Mouse (Mus musculus) erythroblast, embryonic 14.5 days (primary cell): ENCODE measurements at regions not wholly inside any gene's neighbourhood (a gene's known extent, or its start where the extent isn't known, plus 50 kb on each side); places are given as distances from the start of the nearest gene placed in this dataset.

Experiments
- H3K27me3 ChIP-seq: 2 replicates; pipeline ENCODE4 v1.6.1; 2012; ENCODE audit warnings: inconsistent platforms; ENCODE audit not compliant: control insufficient read depth
- H3K36me3 ChIP-seq: 2 replicates; pipeline ENCODE4 v1.6.1; 2012; ENCODE audit warnings: mild to moderate bottlenecking, inconsistent platforms; ENCODE audit not compliant: control insufficient read depth
- H3K4me1 ChIP-seq: 2 replicates; pipeline ENCODE4 v1.6.1; 2012; ENCODE audit warnings: inconsistent platforms; ENCODE audit not compliant: control insufficient read depth
- H3K4me3 ChIP-seq: replicated peaks from 2 replicates; pipeline ENCODE3; 2012; ENCODE audit warnings: moderate library complexity, mild to moderate bottlenecking, inconsistent platforms
- H3K9me3 ChIP-seq: 2 replicates; pipeline ENCODE4 v1.6.1; 2012; ENCODE audit warnings: low read length, inconsistent platforms, mixed read lengths; ENCODE audit not compliant: control insufficient read depth
- GATA1 ChIP-seq: IDR thresholded peaks from 2 replicates; pipeline ENCODE4 v1.6.1; 2012; ENCODE audit warnings: low read length, inconsistent platforms, mixed read lengths
- TAL1 ChIP-seq: IDR thresholded peaks from 3 replicates; pipeline ENCODE4 v1.6.1; 2012; ENCODE audit warnings: low read length, inconsistent platforms, mixed read lengths

DNA sequence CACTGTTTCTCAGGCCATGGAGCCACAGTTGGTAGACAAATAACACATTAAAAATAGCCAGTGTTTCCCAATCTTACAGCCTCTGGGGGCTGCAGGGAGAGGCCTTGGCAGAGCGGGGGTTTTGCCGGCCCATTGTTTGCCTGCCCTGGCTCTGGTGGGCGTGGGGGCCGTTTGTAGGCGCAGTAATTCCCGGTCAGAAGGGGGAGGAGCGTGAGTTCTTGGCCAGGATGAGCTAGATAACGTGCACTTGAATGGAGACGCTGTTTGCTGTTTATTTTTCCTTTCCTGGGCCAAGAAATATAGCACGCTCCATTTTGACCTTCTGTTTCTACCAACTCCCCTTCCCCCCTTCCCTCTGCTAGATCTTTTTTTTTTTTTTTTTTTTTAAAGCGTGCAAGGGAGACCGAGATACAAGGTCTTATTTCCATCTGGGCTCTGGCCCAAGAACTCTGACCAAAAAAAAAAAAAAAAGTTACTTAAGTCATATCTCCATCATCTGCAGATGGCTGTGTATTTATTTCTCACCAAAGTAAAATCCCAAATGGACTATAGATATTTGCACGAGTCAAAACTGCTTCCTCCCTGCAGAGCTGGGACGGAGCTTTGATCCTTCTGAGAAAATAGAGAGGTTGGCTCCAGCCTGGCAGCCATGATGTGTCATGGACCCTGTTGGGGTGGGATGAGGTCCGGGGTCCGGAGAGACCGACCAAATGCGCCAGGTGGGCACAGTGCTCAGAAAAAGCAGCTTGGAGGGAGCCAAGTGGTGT lies 135.5 kb upstream of the Haao start:
- no peaks in the 10 kb centered on the region for H3K27me3 ChIP-seq
- H3K36me3 ChIP-seq = no peaks in the 10 kb centered on the region
- no peak for TF ChIP-seq GATA1
- TF ChIP-seq TAL1 = no peak
- H3K9me3 ChIP-seq = no peaks in the 10 kb centered on the region
- H3K4me1 ChIP-seq = no peaks in the 10 kb centered on the region; the same call in none of the 2 replicates
- no peak overlapping the region for H3K4me3 ChIP-seq

DNA sequence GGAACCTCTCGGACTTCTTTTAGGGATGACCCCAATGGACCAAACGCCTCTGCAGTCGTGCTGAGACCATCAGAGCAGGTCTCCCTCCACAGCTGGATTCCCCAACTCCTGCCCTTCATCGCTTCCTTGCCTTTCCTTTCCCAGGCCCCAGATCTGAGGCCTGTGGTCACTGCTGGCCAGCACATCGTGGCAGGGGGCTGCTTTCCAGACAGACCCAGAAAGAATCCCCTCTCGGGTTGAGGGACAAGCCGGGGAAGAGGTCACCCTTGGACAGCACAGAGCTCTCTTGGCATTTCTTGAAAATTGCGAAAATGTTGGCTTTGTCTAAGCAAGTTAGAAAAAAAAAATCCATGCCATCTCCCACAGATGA lies 134.9 kb upstream of the Haao start:
- Histone ChIP-seq H3K4me1 (no peaks in the 10 kb centered on the region; the same call in 1 of the 2 replicates), H3K36me3 (no peaks in the 10 kb centered on the region), H3K9me3 (no peaks in the 10 kb centered on the region), H3K4me3 (no peak overlapping the region), H3K27me3 (no peaks in the 10 kb centered on the region)
- TF ChIP-seq GATA1 (no peak), TAL1 (no peak)

DNA sequence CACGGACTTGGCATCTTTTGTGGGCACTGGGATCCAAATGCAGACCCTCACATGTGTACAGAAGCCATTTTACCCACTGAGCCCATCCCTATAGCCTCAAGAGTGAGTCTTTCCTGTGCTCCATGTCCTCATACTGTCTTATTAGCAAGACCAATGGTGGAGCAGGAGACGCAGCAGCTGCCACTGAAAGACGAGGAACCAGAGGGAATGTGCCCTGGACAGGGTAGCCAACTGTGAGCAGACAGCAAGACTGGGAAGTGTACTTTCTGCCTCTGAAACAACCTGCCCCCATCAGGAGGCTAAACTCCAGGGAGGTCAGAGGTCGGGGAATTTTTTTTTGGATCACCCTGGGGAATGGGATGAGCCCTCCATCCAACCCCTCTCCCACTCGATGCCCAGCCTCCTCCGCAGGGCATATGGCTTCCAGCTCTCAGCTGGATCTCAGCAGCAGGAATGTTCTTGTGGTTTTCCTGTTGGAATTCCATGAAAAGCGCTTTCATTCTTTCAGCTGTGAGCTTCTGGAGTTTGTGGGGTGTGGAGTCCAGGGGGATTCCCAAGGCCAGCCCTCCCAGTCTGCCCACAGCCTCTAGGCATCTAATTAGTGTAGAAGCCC lies 131.2 kb upstream of the Haao start:
- Histone ChIP-seq H3K9me3 (no peaks in the 10 kb centered on the region), H3K4me3 (no peak overlapping the region), H3K36me3 (no peaks in the 10 kb centered on the region), H3K27me3 (peaks cover 2% of the 10 kb centered on the region; the same call in 1 of the 2 replicates), H3K4me1 (peaks cover 3% of the 10 kb centered on the region)
- TF ChIP-seq TAL1 (no peak), GATA1 (no peak)

DNA sequence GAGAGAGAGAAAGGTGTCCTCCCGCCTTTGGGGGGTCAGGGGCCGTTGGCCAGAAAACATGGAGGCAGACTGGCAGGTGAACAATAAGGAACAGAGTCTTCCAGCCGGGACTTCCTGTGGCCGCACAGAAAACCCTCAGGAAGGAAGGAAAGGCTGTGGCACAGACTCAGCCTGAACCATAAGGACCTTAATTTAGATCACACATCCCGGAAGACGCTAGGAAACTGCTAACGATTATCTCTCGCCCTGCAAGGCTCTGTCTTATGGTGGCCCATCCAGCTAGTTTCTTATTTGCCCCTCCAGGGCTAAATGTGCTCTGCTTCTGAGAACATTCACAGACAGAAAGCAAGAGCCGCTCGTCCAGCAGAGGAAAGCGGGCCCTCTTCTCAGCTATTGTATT lies 130.0 kb upstream of the Haao start:
- Histone ChIP-seq H3K36me3 (no peaks in the 10 kb centered on the region), H3K9me3 (no peaks in the 10 kb centered on the region), H3K27me3 (peaks cover 3% of the 10 kb centered on the region; the same call in 1 of the 2 replicates), H3K4me1 (peaks cover 7% of the 10 kb centered on the region), H3K4me3 (no peak overlapping the region)
- TF ChIP-seq TAL1 = no peak
- TF ChIP-seq GATA1 = no peak

DNA sequence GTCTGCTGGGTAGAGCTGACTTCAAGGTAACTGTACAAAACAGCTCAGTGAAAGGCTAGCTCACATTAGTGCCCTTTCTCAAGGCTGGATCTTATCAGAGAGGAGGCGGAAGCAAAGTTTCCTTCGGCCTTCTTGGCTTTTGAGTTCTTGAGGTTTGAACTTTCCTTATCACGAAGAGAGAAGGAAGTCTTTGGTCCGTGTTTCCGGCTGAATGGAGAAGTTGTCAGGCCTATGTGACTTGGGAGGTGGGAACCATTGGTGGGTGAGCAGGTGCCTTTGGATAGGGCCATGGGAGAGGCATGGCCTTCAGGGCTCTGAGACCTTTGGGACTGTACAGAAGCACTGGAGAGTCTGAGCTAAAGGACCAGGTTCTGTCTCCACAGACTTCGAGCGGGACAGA lies 128.1 kb upstream of the Haao start:
- no peaks in the 10 kb centered on the region for H3K9me3 ChIP-seq
- H3K4me3 ChIP-seq = no peak overlapping the region
- peaks cover 7% of the 10 kb centered on the region for H3K4me1 ChIP-seq
- TF ChIP-seq TAL1 (no peak), GATA1 (no peak)
- peaks cover 3% of the 10 kb centered on the region; the same call in 1 of the 2 replicates for H3K27me3 ChIP-seq
- no peaks in the 10 kb centered on the region for H3K36me3 ChIP-seq

DNA sequence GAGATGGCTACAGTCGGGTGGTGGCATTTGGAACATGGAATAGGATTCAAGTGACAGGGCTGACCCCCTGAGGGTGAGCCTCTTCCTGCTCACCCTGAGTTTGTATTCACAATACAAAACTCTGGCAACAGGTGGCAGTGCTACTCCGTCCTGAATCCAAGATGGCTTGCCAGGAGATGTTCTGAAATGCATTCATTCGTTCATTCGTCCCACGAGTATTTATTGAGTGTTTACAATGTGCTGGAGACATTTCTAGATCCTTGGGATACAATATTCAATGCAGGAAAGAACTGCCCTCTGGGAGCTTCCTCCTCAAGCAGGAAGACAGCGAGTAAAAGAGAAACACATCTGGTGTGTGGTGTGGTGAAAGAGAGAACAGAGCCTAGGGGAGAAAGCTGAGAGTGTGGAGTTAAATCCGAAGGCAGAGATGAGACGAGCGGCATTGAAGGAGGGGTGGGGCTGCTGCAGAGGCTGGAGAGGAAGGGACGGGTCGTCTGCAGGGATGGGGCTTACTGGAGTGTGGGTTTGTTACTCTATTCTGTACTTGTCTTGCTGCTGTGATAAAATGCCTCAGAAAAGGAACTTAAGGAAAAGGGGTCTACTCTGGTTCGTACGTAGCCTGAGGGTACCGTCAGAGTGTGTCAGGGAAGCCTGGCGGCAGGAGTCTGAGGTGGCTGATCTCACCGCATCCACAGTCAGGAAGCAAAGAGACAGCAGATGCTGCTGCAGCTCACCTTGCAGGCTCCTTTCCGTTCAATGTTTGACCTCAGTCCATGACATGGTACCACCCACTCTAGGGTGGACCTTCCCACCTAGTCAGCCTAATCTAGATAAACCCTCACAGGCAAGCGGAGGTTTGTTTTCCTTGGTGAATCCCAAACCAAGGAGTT lies 125.9 kb upstream of the Haao start:
- H3K36me3 ChIP-seq = no peaks in the 10 kb centered on the region
- H3K27me3 ChIP-seq = peaks cover 3% of the 10 kb centered on the region; the same call in 1 of the 2 replicates
- no peaks in the 10 kb centered on the region for H3K9me3 ChIP-seq
- H3K4me3 ChIP-seq = no peak overlapping the region
- TF ChIP-seq TAL1 = no peak
- TF ChIP-seq GATA1 = no peak
- H3K4me1 ChIP-seq = peaks cover 14% of the 10 kb centered on the region

DNA sequence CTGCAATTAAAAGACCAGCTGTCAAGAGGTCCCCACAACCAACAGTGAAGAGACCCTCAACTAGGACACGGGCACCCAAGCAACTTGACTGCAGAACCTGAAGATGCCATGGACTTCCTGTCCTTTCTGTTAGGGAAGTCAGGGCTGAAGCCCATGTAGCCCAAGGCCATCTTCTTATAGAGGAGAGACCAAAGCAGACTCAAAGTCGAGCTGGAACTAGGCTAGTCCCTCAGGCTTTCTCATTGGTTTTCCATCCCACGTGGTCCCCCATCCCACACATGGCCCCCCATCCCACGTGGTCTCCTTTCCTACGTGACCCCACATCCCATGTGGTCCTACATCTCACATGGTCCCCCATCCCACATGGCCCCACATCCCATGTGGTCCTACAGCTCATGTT lies 125.1 kb upstream of the Haao start:
- no peaks in the 10 kb centered on the region for H3K9me3 ChIP-seq
- H3K4me1 ChIP-seq = peaks cover 14% of the 10 kb centered on the region
- TF ChIP-seq TAL1 (no peak), GATA1 (no peak)
- no peaks in the 10 kb centered on the region for H3K36me3 ChIP-seq
- H3K4me3 ChIP-seq = no peak overlapping the region
- peaks cover 3% of the 10 kb centered on the region; the same call in 1 of the 2 replicates for H3K27me3 ChIP-seq

DNA sequence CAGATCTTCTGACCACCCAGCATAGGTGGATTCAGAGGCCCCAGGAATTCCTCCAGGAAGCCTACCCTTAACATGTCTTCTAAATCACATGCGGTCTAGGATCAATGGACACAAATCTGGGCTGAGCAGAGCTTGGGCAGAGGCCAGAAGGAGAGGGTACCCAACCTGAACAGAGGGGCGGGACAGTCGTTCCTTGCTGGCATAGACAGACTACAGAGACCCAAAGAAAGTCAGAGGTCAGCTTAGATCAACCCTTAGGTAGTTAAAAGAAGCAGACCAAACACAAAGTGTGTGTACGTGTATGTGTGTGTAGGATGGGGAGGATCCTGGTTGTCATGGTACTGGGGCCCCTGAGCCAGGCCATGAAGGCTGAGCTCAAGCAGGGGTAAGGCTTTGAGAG lies 124.7 kb upstream of the Haao start:
- H3K4me1 ChIP-seq = peaks cover 14% of the 10 kb centered on the region
- H3K9me3 ChIP-seq = no peaks in the 10 kb centered on the region

DNA sequence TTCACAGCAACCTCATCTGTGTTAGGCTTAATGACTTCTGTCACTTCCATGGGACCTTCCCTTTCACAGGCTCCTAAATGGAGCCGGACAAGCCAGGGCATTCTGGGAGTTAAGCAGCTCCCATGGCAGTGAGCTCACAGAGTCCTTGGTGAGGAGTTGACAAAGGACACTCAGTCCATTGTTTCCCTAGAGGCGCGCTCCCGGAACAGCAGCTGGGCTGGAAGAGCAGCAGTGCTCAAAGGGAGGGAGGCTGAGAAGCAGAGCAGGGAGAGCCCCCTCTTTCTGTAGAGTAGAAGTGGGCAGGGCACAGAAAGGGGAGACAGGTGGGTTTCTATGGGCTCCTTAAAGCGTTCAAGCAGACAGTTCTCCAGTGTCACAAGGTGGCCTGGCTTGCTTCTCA lies 124.3 kb upstream of the Haao start:
- Histone ChIP-seq H3K27me3 (peaks cover 3% of the 10 kb centered on the region; the same call in 1 of the 2 replicates), H3K36me3 (no peaks in the 10 kb centered on the region), H3K9me3 (no peaks in the 10 kb centered on the region), H3K4me3 (no peak overlapping the region), H3K4me1 (peaks cover 14% of the 10 kb centered on the region)
- TF ChIP-seq GATA1 (no peak), TAL1 (no peak)

More for the DNA sequence above, 124.7 kb upstream of the Haao start:
- H3K27me3 ChIP-seq = peaks cover 3% of the 10 kb centered on the region; the same call in 1 of the 2 replicates
- no peaks in the 10 kb centered on the region for H3K36me3 ChIP-seq
- H3K4me3 ChIP-seq = no peak overlapping the region
- TF ChIP-seq TAL1 (no peak), GATA1 (no peak)
